Mouse (Mus musculus): ENCODE data around the gene 1500009C09Rik. TPM values are rescaled to one million over a fixed set of nuclear protein-coding genes. Genes with fewer than 3 reads are reported as not detected.
"Not testable (repeated sequence)": the region's sequence is repeated elsewhere in the genome, so short reads cannot be mapped to it uniquely, and the experiment has no call there.

1500009C09Rik gene
- total RNA-seq, 1 experiment from 2014 or later: not detected

- no peak for DNase-seq
These were observed 33.2 kb upstream of the 1500009C09Rik start for GRCm38 (mm10) chr15:82218778-82219666.

- no peak for DNase-seq
These were observed 32.1 kb upstream of the 1500009C09Rik start for GRCm38 (mm10) chr15:82220003-82220675.

GRCm38 (mm10) chr15:82221104-82221860 is 30.9 kb upstream of the 1500009C09Rik start:
- DNase-seq: no peak

GRCm38 (mm10) chr15:82223251-82223650 is 28.9 kb upstream of the 1500009C09Rik start:
- no peak for DNase-seq

GRCm38 (mm10) chr15:82223657-82224601 is 28.3 kb upstream of the 1500009C09Rik start, which contains the start of gene Tnfrsf13c:
Tnfrsf13c (minus strand) TSS chr15:82224369.
- no peak for DNase-seq

- no peak for DNase-seq
These were observed 27.5 kb upstream of the 1500009C09Rik start for GRCm38 (mm10) chr15:82224602-82225215.

GRCm38 (mm10) chr15:82225769-82226168 is 26.4 kb upstream of the 1500009C09Rik start:
- no peak for DNase-seq

- DNase-seq: no peak
These were observed 22.6 kb upstream of the 1500009C09Rik start for GRCm38 (mm10) chr15:82229542-82230045.

- DNase-seq: no peak
These were observed 22.0 kb upstream of the 1500009C09Rik start for GRCm38 (mm10) chr15:82230098-82230611.

GRCm38 (mm10) chr15:82231100-82231499 is 21.1 kb upstream of the 1500009C09Rik start:
- DNase-seq: no peak

GRCm38 (mm10) chr15:82231591-82232378 is 20.4 kb upstream of the 1500009C09Rik start:
- no peak for DNase-seq

- no peak for DNase-seq
These were observed 19.5 kb upstream of the 1500009C09Rik start for GRCm38 (mm10) chr15:82232651-82233050.

GRCm38 (mm10) chr15:82235661-82236060 is 16.5 kb upstream of the 1500009C09Rik start:
- no peak for DNase-seq

- DNase-seq: peak; percentile 76
These were observed 15.6 kb upstream of the 1500009C09Rik start for GRCm38 (mm10) chr15:82236565-82236964.

GRCm38 (mm10) chr15:82243311-82243710 is 8.9 kb upstream of the 1500009C09Rik start:
- DNase-seq: no peak

- no peak for DNase-seq
These were observed 8.5 kb upstream of the 1500009C09Rik start for GRCm38 (mm10) chr15:82243742-82244114.

- peak; percentile 94 for DNase-seq
These were observed 7.9 kb upstream of the 1500009C09Rik start, which contains the start of gene Cenpm for GRCm38 (mm10) chr15:82244115-82244804. Cenpm (minus strand) TSS chr15:82244748.

GRCm38 (mm10) chr15:82244805-82245161 is 7.4 kb upstream of the 1500009C09Rik start:
- DNase-seq: not testable (repeated sequence)
